Mouse (Mus musculus) megakaryocyte, adult 5-6 weeks (primary cell): ENCODE measurements around the gene Psg22. TPM values are rescaled to one million over a fixed set of nuclear protein-coding genes. Genes with fewer than 3 reads are reported as not detected.

Experiments
- total RNA-seq, 2 experiments: library from RNA; stranded (forward) in 1 of 2; stranded (reverse) in 1 of 2; fragments of 153-499, 151-499 nt in 1 of 2; fragments of 221-1000, 200-1000 nt in 1 of 2; gene quantifications; 2 replicates each; pipeline versions ENCODE4 v1.2.3 to v1.2.4; 2015 to 2017

Psg22 gene
- total RNA-seq, 2 experiments from 2014 or later, result not detected

Other genes with a start within 250 kb of the Psg22 start
- not detected in 2 replicates for gene Psg26, start 233.9 kb upstream of the Psg22 start, total RNA-seq (2015)
- gene Psg26, start 233.9 kb upstream of the Psg22 start, total RNA-seq (2017), result not detected in 2 replicates
- gene Psg25, start 185.8 kb upstream of the Psg22 start, total RNA-seq (2015), result not detected in 2 replicates
- not detected in 2 replicates for gene Psg25, start 185.8 kb upstream of the Psg22 start, total RNA-seq (2017)
- gene Psg27, start 150.8 kb upstream of the Psg22 start, total RNA-seq (2015), result not detected in 2 replicates
- gene Psg27, start 150.8 kb upstream of the Psg22 start, total RNA-seq (2017), result not detected in 2 replicates
- not detected in 2 replicates for gene Psg23, start 101.6 kb upstream of the Psg22 start, total RNA-seq (2015)
- not detected in 2 replicates for gene Psg23, start 101.6 kb upstream of the Psg22 start, total RNA-seq (2017)
- not detected in 2 replicates for gene Psg21, start 61.4 kb upstream of the Psg22 start, total RNA-seq (2015)
- gene Psg21, start 61.4 kb upstream of the Psg22 start, total RNA-seq (2017), result not detected in 2 replicates
- gene Psg20, start 31.9 kb upstream of the Psg22 start, total RNA-seq (2015), result not detected in 2 replicates
- gene Psg20, start 31.9 kb upstream of the Psg22 start, total RNA-seq (2017), result not detected in 2 replicates
- not detected in 2 replicates for gene Psg19, start 80.4 kb downstream of the Psg22 start, total RNA-seq (2015)
- not detected in 2 replicates for gene Psg19, start 80.4 kb downstream of the Psg22 start, total RNA-seq (2017)
- not detected in 2 replicates for gene Psg17, start 103.5 kb downstream of the Psg22 start, total RNA-seq (2015)
- not detected in 2 replicates for gene Psg17, start 103.5 kb downstream of the Psg22 start, total RNA-seq (2017)
- gene Mill2, start 121.9 kb downstream of the Psg22 start, total RNA-seq (2015), result not detected in 2 replicates
- 0.08 TPM in 1 of 2 replicates, not detected in the other for gene Mill2, start 121.9 kb downstream of the Psg22 start, total RNA-seq (2017)
- gene Pglyrp1, start 153.2 kb downstream of the Psg22 start, total RNA-seq (2015), result 492 and 634 TPM in 2 replicates
- gene Pglyrp1, start 153.2 kb downstream of the Psg22 start, total RNA-seq (2017), result 78.5 and 108 TPM in 2 replicates
- 12.9 and 15.3 TPM in 2 replicates for gene Ccdc61, start 192.3 kb downstream of the Psg22 start, total RNA-seq (2015)
- 8.9 and 12.2 TPM in 2 replicates for gene Ccdc61, start 192.3 kb downstream of the Psg22 start, total RNA-seq (2017)
- not detected in 2 replicates for gene Nova2, start 207.8 kb downstream of the Psg22 start, total RNA-seq (2015)
- gene Nova2, start 207.8 kb downstream of the Psg22 start, total RNA-seq (2017), result not detected in 2 replicates